In genomic region chr17:75703865-75704264, GRCm38 (mm10) we compare ENCODE assay signal across 18 mouse cellular contexts.
DNase-seq lines count a peak whose midpoint lies in the region; ATAC-seq lines count a peak whose summit lies in the region.
"Had no signal": no experiment of that assay in that cellular context is flagged by ENCODE, and none has a peak within 500 bp of the region (broad histone marks: within the 10 kb centered on the region; RNA-seq: fewer than 3 reads in every experiment).

No protein-coding gene starts in this region.

- WGBS in kidney, embryonic 16.5 days, result 14% methylated on average over 8 of the region's 8 CpGs
- WGBS in hindbrain, embryonic 10.5 days, result 71% methylated on average over 8 of the region's 8 CpGs
- WGBS in heart, embryonic 12.5 days, result 59% methylated on average over 8 of the region's 8 CpGs
- 31% methylated on average over 8 of the region's 8 CpGs for WGBS in intestine, embryonic 15.5 days

- no peak overlapping the region; the same call in 1 of the 2 replicates for H3K4me2 ChIP-seq in kidney, embryonic 16.5 days (replicated peaks; ENCODE audit: low read depth, low read length)
- H3K4me2 ChIP-seq in heart, embryonic 12.5 days, result no peak overlapping the region
- no peak overlapping the region for H3K4me2 ChIP-seq in intestine, embryonic 15.5 days (replicated peaks)
- H3K4me2 ChIP-seq: heart, embryonic 15.5 days; stomach, embryonic 15.5 days had no signal

- H3K27ac ChIP-seq in kidney, embryonic 16.5 days (ENCODE audit: low read length), result no peak overlapping the region
- no peak overlapping the region for H3K27ac ChIP-seq in hindbrain, embryonic 10.5 days
- no peak overlapping the region for H3K27ac ChIP-seq in heart, embryonic 12.5 days (ENCODE audit: poor library complexity, severe bottlenecking)
- no peak overlapping the region for H3K27ac ChIP-seq in intestine, embryonic 15.5 days
- H3K27ac ChIP-seq: heart, embryonic 15.5 days; left cerebral cortex, adult 2 months; stomach, embryonic 15.5 days had no signal

- no peaks in the 10 kb centered on the region for H3K27me3 ChIP-seq in kidney, embryonic 16.5 days (ENCODE audit: insufficient read depth, low read length)
- no peaks in the 10 kb centered on the region for H3K27me3 ChIP-seq in hindbrain, embryonic 10.5 days (ENCODE audit: insufficient read depth, poor library complexity, severe bottlenecking)
- H3K27me3 ChIP-seq in heart, embryonic 12.5 days (replicated peaks), result no peaks in the 10 kb centered on the region
- H3K27me3 ChIP-seq in intestine, embryonic 15.5 days (replicated peaks), result no peaks in the 10 kb centered on the region
- H3K27me3 ChIP-seq: heart, embryonic 15.5 days; stomach, embryonic 15.5 days had no signal

- H3K4me3 ChIP-seq in kidney, embryonic 16.5 days (ENCODE audit: low read length), result no peak overlapping the region
- H3K4me3 ChIP-seq in hindbrain, embryonic 10.5 days, result no peak overlapping the region
- no peak overlapping the region for H3K4me3 ChIP-seq in heart, embryonic 12.5 days
- H3K4me3 ChIP-seq in intestine, embryonic 15.5 days (replicated peaks), result no peak overlapping the region
- H3K4me3 ChIP-seq: heart, embryonic 15.5 days; left cerebral cortex, adult 2 months; stomach, embryonic 15.5 days had no signal

- peak; percentile 87; the same call in 1 of the 2 replicates for ATAC-seq in kidney, embryonic 16.5 days (ENCODE audit: low FRiP score, low TSS enrichment)
- no peak for ATAC-seq in erythroid progenitor cell, adult 5-6 weeks (replicated peaks; ENCODE audit: low FRiP score, poor library complexity, severe bottlenecking)
- ATAC-seq in heart, embryonic 12.5 days (ENCODE audit: insufficient number of reproducible peaks, low FRiP score), result no peak
- ATAC-seq in intestine, embryonic 15.5 days, result no peak
- ATAC-seq: forebrain, postnatal 0 days; liver, postnatal 0 days had no signal

- no peaks in the 10 kb centered on the region for H3K36me3 ChIP-seq in kidney, embryonic 16.5 days (ENCODE audit: insufficient read depth, low read length)
- H3K36me3 ChIP-seq in hindbrain, embryonic 10.5 days, result no peaks in the 10 kb centered on the region
- H3K36me3 ChIP-seq in heart, embryonic 12.5 days, result no peaks in the 10 kb centered on the region
- H3K36me3 ChIP-seq in intestine, embryonic 15.5 days, result no peaks in the 10 kb centered on the region
- H3K36me3 ChIP-seq: heart, embryonic 15.5 days; stomach, embryonic 15.5 days had no signal

- no peaks in the 10 kb centered on the region for H3K9me3 ChIP-seq in kidney, embryonic 16.5 days (ENCODE audit: low read length)
- no peaks in the 10 kb centered on the region for H3K9me3 ChIP-seq in hindbrain, embryonic 10.5 days
- H3K9me3 ChIP-seq in heart, embryonic 12.5 days (replicated peaks), result no peaks in the 10 kb centered on the region
- H3K9me3 ChIP-seq in intestine, embryonic 15.5 days, result no peaks in the 10 kb centered on the region
- H3K9me3 ChIP-seq: heart, embryonic 15.5 days; stomach, embryonic 15.5 days had no signal

- no peak overlapping the region for H3K9ac ChIP-seq in kidney, embryonic 16.5 days (replicated peaks; ENCODE audit: low read length)
- no peak overlapping the region for H3K9ac ChIP-seq in heart, embryonic 12.5 days
- no peak overlapping the region for H3K9ac ChIP-seq in intestine, embryonic 15.5 days
- H3K9ac ChIP-seq: forebrain, postnatal 0 days; heart, embryonic 15.5 days; liver, postnatal 0 days; stomach, embryonic 15.5 days had no signal

- no peak for DNase-seq in kidney, adult 18-20 months
- peak; percentile 65 for DNase-seq in embryo, embryonic 10 days (ENCODE audit: low spot score)
- DNase-seq in hindbrain, embryonic 10.5 days (ENCODE audit: low spot score), result peak; percentile 4
- peak; percentile 69 for DNase-seq in mesoderm, embryonic 11.5 days (ENCODE audit: low read depth, low spot score)
- DNase-seq: adrenal gland, postnatal 14 days; cerebellum, adult 2 months; forebrain, postnatal 0 days; heart, adult 11 months; kidney, postnatal 10 days; liver, postnatal 0 days; spleen, adult 18-20 months had no signal

- peaks cover 8% of the 10 kb centered on the region for H3K4me1 ChIP-seq in kidney, embryonic 16.5 days (ENCODE audit: insufficient read depth, low read length)
- no peaks in the 10 kb centered on the region for H3K4me1 ChIP-seq in hindbrain, embryonic 10.5 days (replicated peaks)
- no peaks in the 10 kb centered on the region for H3K4me1 ChIP-seq in heart, embryonic 12.5 days (replicated peaks)
- H3K4me1 ChIP-seq in intestine, embryonic 15.5 days (replicated peaks), result no peaks in the 10 kb centered on the region
- H3K4me1 ChIP-seq: heart, embryonic 15.5 days; stomach, embryonic 15.5 days had no signal
